Mouse (Mus musculus): Measurements from ENCODE around the gene Foxo3. TPM values are rescaled to one million over a fixed set of nuclear protein-coding genes. Genes with fewer than 3 reads are reported as not detected.

Foxo3 gene
- total and polyA plus RNA-seq, 3 experiments, result 9.2 to 18.2 (median 12.6) TPM

DNA sequence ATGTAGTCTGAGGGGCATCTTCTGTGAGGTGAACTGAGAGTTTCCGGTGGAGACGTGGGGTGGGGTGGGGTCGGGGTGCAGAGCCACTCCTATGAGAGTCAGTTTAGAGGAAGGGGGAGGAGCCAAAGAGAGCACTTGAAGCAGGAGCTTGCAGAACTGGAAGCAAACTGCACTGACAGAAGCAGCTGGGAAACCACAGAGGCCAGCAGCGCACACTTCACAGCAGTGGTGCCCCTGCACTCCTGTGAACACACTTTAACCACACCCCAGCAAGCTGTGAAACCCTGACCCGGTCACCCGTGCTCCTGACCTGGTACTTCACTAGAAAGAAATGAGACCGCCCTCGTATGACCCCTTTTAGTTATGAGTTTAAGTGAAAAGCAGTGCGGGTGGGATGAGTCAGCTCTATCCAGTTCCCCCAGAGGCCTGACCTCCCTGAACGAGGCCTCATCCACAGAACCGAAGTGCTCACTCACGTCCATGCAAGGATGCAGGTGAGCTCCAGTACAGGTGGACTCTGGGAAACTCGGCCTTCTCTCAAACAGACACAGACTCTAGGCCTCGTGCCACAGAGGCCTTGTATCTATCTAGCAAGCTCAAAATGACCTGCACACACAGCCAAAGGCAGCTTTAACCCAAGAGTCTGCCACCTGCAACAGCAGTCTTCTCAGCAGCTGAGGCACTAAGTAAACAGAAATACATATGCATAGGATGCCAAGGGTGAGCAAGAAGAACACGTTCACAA is 7.1 kb downstream of the Foxo3 start:
- dilution Hi-C loops (cut with MboI; ENCODE audit: extremely low pct_ligation_motif_present, extremely low pct_unique_long_range_greater_than_20kb, low sequenced_read_pairs), result no loop called here
- no peak for TF ChIP-seq PAX5 (IDR thresholded peaks at IDR 0.05; ENCODE audit: low read length)
- peak; percentile 66 for TF ChIP-seq POLR2A (IDR thresholded peaks at IDR 0.05; ENCODE audit: low read depth, low read length)
- TF ChIP-seq UBTF (IDR thresholded peaks at IDR 0.05; ENCODE audit: low read depth, low read length), result no peak
- no peak for TF ChIP-seq MAZ (IDR thresholded peaks at IDR 0.05; ENCODE audit: low read depth, low read length)
- TF ChIP-seq TCF12 (IDR thresholded peaks at IDR 0.05; ENCODE audit: low read depth, low read length), result peak; percentile 25; the same call in 1 of the 2 replicates
- TF ChIP-seq CHD1 (IDR thresholded peaks at IDR 0.05; ENCODE audit: low read depth, low read length), result no peak
- TF ChIP-seq IRF4 (IDR thresholded peaks at IDR 0.05; ENCODE audit: low read depth, low read length), result peak; percentile 52; the same call in 1 of the 2 replicates
- peak; percentile 70 for TF ChIP-seq MXI1 (IDR thresholded peaks at IDR 0.05; ENCODE audit: low read depth, low read length)
- peak; percentile 34 for TF ChIP-seq EP300 (IDR thresholded peaks at IDR 0.05; ENCODE audit: low read length)
- TF ChIP-seq SIN3A (IDR thresholded peaks at IDR 0.05; ENCODE audit: low read length), result peak; percentile 89
- TF ChIP-seq MEF2A (IDR thresholded peaks at IDR 0.05; ENCODE audit: borderline replicate concordance, low read depth, low read length), result peak; percentile 49; the same call in 1 of the 2 replicates
- peak; percentile 57 for TF ChIP-seq MAX (IDR thresholded peaks at IDR 0.05; ENCODE audit: low read length)
- TF ChIP-seq MAFK (IDR thresholded peaks at IDR 0.05; ENCODE audit: insufficient replicate concordance, low read length), result no peak
- TF ChIP-seq ZNF384 (IDR thresholded peaks at IDR 0.05; ENCODE audit: low read depth, low read length), result no peak
- peak; percentile 54; the same call in 1 of the 2 replicates for TF ChIP-seq ETS1 (conservative IDR thresholded peaks at IDR 0.05; ENCODE audit: low read depth, low read length)
- peak; percentile 87 for TF ChIP-seq BHLHE40 (IDR thresholded peaks at IDR 0.05; ENCODE audit: low read depth, low read length)
- TF ChIP-seq ZKSCAN1 (IDR thresholded peaks at IDR 0.05; ENCODE audit: borderline replicate concordance, low read depth, low read length), result no peak
- TF ChIP-seq MYC (IDR thresholded peaks at IDR 0.05; ENCODE audit: low read depth, low read length), result no peak; the same call in 1 of the 2 replicates
- peak; percentile 41; the same call in 1 of the 2 replicates for TF ChIP-seq TBP (conservative IDR thresholded peaks at IDR 0.05; ENCODE audit: low read depth, low read length)
- no peaks in the 10 kb centered on the region for H3K27me3 ChIP-seq (replicated peaks)
- H3K4me2 ChIP-seq (ENCODE audit: insufficient read depth, low read depth, poor library complexity, severe bottlenecking), result peak overlapping the region; percentile 89
- peak overlapping the region; percentile 41 for H3K9ac ChIP-seq (ENCODE audit: insufficient read depth, low read depth)
- H3K79me2 ChIP-seq (replicated peaks; ENCODE audit: control insufficient read depth, extremely low read depth, insufficient read depth, poor library complexity, severe bottlenecking), result peaks cover 41% of the 10 kb centered on the region
- peaks cover 29 to 56% of the 10 kb centered on the region in 2 experiments for H3K36me3 ChIP-seq (replicated peaks in 1 of 2; ENCODE audit: control insufficient read depth in 1 of 2, insufficient read depth in 1 of 2, low read length in 1 of 2)
- peaks cover 9 to 56% of the 10 kb centered on the region in 2 experiments for H3K4me1 ChIP-seq (ENCODE audit: control insufficient read depth in 1 of 2, insufficient read depth in 2 of 2)
- in situ Hi-C loops (cut with MboI; ENCODE audit: low pct_ligation_motif_present, low pct_unique_long_range_greater_than_20kb, low sequenced_read_pairs), result no loop called here
- peak overlapping the region in 2 of 3 experiments; percentile 7 to 37 for H3K4me3 ChIP-seq (replicated peaks in 1 of 3; ENCODE audit: low read depth in 2 of 3, low read length in 2 of 3, poor library complexity in 1 of 3)
- peak; percentile 72 for DNase-seq (ENCODE audit: extremely low read depth)
- H3K9me3 ChIP-seq (replicated peaks; ENCODE audit: low read length), result peaks cover under 1% of the 10 kb centered on the region
- peak overlapping the region; percentile 71 for H3K27ac ChIP-seq (ENCODE audit: insufficient read depth, low read depth)
